Mouse (Mus musculus): ENCODE measurements around the gene Pgghg. TPM values are rescaled to one million over a fixed set of nuclear protein-coding genes. Genes with fewer than 3 reads are reported as not detected.

Gene Pgghg
- polyA plus RNA-seq (2016; fragmentation: Nextera tagmentation; extraction: Ambion mirVana) = 13.7 and 13.9 TPM in 2 replicates

DNA sequence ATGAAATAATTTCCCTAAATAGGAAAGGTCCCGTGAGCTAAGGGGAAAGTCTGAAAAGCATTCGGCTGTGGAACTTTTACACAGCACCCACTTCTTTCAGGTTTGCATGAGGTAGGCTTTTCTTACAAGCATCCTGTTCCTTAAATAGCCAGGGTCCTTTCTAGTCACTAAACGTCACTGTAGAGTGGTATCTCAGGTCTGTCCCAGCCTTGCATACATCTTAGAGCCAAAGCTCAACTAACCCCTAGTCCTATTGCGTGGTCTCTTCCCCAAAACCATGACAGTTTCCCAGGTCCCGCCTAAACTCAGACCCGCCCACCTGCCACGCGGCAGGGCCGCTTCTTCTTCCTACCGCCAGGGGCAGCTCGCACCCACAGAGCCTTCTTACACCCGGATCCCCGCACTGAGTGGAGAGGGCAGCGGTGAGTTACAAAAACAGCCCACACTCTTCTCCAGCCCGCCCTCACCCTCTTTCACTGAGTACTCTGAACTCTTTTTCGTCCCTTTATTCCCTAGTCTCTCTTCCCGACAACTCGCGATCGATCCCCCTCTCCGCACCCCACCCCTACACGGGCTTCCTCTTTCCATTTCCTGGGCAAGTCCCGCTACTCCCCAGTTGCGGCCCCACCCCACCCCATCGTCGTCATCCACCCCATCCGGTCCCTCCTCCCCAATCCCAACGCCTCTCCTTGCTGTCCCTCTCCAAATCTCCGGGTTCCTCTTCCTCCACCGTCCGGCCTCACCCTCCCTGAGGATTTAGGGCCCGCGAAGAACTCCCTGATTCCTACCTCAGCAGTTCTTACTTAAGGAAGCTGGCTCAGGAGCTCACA, at the start of gene Pgghg:
Pgghg (plus strand) TSS at position 170 of the 830 bp plus-strand sequence.
- 2% methylated on average over 33 of the region's 33 CpGs for WGBS
- Histone ChIP-seq H3K9me3 (replicated peaks) (no peaks in the 10 kb centered on the region), H3K4me3 (peak within 1 kb of the TSS; percentile 58), H3K9ac (peak within 1 kb of the TSS; percentile 84), H3K4me2 (peak within 1 kb of the TSS; percentile 75), H3K4me1 (replicated peaks) (peaks cover 19% of the 10 kb centered on the region), H3K27me3 (replicated peaks) (peaks cover 8% of the 10 kb centered on the region), H3K36me3 (peaks cover 15% of the 10 kb centered on the region), H3K27ac (ENCODE audit: poor library complexity, severe bottlenecking) (peak within 1 kb of the TSS; percentile 76)
- peak; percentile 91 for ATAC-seq (ENCODE audit: insufficient number of reproducible peaks, low FRiP score)

DNA sequence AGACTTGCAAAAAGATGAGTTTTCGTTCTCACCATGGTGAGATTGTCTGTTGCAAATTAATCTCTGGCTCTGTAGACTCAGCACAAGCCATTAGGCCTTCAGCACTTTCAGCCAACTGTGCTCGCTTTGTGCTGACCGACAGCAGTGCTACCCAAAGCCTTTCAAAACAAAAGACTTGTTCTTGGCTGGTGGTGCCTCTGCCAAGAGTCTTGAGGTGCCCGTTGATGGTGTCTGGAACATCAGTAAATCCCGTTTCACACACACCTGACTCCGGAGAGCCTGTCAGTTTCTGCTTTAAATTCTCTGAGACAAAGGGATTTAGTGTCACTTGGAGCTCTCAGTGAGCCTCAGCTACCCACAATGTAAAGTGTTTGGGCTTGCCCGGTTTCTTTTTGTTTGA, 47.2 kb upstream of the Pgghg start:
- Histone ChIP-seq H3K4me1 (replicated peaks) (no peaks in the 10 kb centered on the region), H3K9ac (no peak overlapping the region), H3K9me3 (replicated peaks) (no peaks in the 10 kb centered on the region), H3K36me3 (peaks cover 77% of the 10 kb centered on the region), H3K4me2 (no peak overlapping the region), H3K27ac (ENCODE audit: poor library complexity, severe bottlenecking) (no peak overlapping the region), H3K27me3 (replicated peaks) (no peaks in the 10 kb centered on the region), H3K4me3 (no peak overlapping the region)
- 93% methylated on average over 7 of the region's 7 CpGs for WGBS
- ATAC-seq (ENCODE audit: insufficient number of reproducible peaks, low FRiP score) = no peak

DNA sequence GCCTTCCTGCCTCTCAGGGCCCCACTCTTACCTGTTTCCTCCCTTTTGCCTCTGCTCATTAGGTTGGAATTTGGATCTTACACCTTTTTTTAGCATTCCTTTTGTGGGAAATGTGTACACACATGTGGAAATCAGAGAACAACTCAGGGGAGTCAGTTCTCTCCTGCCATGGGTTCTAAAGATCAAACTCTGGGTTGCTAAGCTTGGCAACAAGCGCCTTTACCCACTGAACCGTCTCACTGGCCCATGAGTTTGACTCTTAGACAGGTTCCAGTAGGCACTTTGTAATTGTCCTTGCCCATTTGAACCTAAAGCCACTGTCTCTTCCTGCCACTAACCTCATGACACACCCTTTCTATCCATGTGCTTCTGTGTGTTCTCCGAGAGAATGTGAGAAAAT, 46.6 kb upstream of the Pgghg start:
- Histone ChIP-seq H3K4me3 (no peak overlapping the region), H3K36me3 (peaks cover 75% of the 10 kb centered on the region), H3K27ac (ENCODE audit: poor library complexity, severe bottlenecking) (no peak overlapping the region), H3K27me3 (replicated peaks) (no peaks in the 10 kb centered on the region), H3K9me3 (replicated peaks) (no peaks in the 10 kb centered on the region), H3K9ac (no peak overlapping the region), H3K4me1 (replicated peaks) (peaks cover 5% of the 10 kb centered on the region; the same call in 1 of the 2 replicates), H3K4me2 (no peak overlapping the region)
- ATAC-seq (ENCODE audit: insufficient number of reproducible peaks, low FRiP score) = no peak
- 94% methylated on average over 3 of the region's 3 CpGs for WGBS

DNA sequence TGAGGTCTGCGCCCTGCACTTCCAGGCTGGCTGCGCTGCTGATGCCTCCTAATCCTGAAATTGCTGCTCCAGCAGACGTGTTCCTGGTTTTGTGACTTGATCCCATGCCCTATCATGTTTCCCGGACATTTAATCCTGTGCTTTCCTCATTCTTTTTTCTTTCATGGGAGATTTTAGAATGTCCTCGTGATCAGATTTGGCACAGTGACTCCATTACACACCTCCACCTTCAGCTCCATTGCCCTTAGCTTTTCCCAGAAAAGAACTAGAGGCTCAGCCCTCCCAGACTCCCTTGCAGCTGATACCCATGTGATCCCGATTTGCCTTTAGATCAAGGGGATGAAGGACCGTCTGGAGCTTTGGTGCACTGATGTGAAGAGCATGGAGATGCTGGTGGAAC, 43.3 kb upstream of the Pgghg start:
- Histone ChIP-seq H3K4me1 (replicated peaks) (peaks cover 20% of the 10 kb centered on the region), H3K27me3 (replicated peaks) (no peaks in the 10 kb centered on the region), H3K9ac (no peak overlapping the region), H3K4me3 (no peak overlapping the region), H3K4me2 (no peak overlapping the region), H3K27ac (ENCODE audit: poor library complexity, severe bottlenecking) (no peak overlapping the region), H3K36me3 (peaks cover 55% of the 10 kb centered on the region), H3K9me3 (replicated peaks) (no peaks in the 10 kb centered on the region)
- no peak for ATAC-seq (ENCODE audit: insufficient number of reproducible peaks, low FRiP score)
- 88% methylated on average over 7 of the region's 7 CpGs for WGBS

DNA sequence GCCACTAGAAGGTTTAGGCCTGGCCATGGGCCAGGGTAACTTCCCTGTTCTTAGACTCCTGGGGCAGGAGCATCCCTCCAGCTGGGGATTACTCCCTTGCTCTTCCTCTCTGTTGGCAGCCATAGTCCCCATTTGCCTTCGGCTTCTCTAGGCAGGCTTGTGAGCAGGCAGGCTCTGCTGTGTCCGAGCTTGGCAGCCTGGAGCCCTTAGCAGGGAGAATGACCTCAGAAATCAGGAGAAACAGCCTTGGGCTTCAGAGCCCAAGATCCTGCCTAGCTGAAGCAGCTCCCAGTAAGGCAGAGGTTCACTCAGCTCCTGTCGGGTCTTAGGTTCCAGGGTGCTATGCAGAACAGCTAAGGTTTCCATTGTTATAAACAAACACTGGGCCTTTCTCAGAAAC, 42.1 kb upstream of the Pgghg start:
- H3K4me2 ChIP-seq = no peak overlapping the region
- H3K4me1 ChIP-seq (replicated peaks) = peaks cover 20% of the 10 kb centered on the region
- no peaks in the 10 kb centered on the region for H3K9me3 ChIP-seq (replicated peaks)
- H3K9ac ChIP-seq = no peak overlapping the region
- ATAC-seq (ENCODE audit: insufficient number of reproducible peaks, low FRiP score) = no peak
- 0 out of 2 replicates have a peak, but pooled peaks cover 1% of the 10 kb centered on the region for H3K27me3 ChIP-seq (replicated peaks)
- 67% methylated on average over 3 of the region's 3 CpGs for WGBS
- H3K36me3 ChIP-seq = peaks cover 45% of the 10 kb centered on the region
- H3K27ac ChIP-seq (ENCODE audit: poor library complexity, severe bottlenecking) = 0 out of 2 replicates have a peak overlapping the region, but pooled peaks have one; percentile 9
- H3K4me3 ChIP-seq = no peak overlapping the region

DNA sequence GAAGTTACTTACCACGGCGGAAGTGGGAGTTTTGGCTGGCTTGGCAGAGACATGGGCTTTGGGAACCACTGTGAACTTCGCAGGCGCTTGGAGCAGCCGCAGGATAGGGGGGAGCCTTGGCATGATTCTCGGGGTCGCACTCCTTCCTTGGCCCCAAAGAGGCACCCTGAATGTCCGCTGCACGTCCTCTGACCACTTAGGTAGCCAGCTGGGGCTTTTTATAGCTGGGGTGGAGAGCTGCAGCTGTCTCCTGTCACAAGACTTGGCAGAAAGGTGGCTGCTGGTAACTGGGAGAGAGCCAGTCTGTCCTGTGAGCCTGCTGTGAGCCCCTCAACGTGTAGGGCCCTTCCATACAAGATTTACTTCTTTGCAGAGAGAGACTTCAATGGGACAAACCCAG, 41.0 kb upstream of the Pgghg start, which contains the start of gene Cox8b:
Cox8b (minus strand) TSS at position 227 of the 400 bp plus-strand sequence.
- Histone ChIP-seq H3K36me3 (peaks cover 36% of the 10 kb centered on the region), H3K27me3 (replicated peaks) (0 out of 2 replicates have a peak, but pooled peaks cover 4% of the 10 kb centered on the region), H3K27ac (ENCODE audit: poor library complexity, severe bottlenecking) (peak within 1 kb of the TSS; percentile 71), H3K4me1 (replicated peaks) (peaks cover 20% of the 10 kb centered on the region), H3K4me2 (peak within 1 kb of the TSS; percentile 57), H3K4me3 (peak within 1 kb of the TSS; percentile 20), H3K9ac (peak within 1 kb of the TSS; percentile 52), H3K9me3 (replicated peaks) (no peaks in the 10 kb centered on the region)
- ATAC-seq (ENCODE audit: insufficient number of reproducible peaks, low FRiP score) = no peak
- 52% methylated on average over 10 of the region's 10 CpGs for WGBS

DNA sequence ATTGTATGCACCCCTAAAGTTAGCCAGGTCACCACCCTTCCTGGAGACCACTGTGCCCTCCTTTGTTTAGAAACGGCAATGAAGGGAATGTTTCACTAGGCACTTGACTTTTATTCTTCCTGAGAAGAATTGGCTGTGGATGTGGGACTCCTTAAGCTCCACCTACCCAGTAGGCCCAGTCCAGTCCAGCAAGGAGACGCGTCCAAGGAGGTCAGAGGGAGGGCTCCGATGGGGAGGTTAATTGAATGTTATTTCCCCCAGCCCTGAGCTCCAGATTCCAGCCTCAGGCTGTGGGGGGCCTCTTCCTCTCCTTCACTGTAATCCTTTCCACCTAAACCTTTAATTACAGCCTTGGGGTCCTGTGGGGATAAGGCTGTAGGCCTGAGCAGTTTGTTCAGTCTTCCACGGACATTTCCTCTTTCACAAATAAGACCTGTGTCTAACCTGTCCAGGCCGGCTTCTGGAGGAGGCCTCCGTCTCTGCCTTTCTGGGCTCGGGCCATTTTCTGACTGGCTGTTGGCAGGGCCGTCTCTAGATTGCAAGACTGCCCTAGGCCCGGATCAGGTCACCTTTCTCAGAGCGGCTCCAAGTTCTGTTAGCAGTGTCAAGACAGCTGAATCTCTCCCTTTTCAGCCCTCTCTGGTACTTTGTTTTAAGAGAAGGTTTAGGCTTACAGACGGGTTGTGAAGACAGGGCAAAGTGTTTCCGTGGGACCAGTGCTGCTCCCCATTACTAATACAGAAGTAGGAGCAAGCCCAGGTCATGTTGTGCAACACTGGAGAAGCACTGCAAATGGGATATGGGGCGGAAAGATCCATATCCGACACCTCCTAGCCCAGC, 38.9 kb upstream of the Pgghg start:
- no peak overlapping the region for H3K4me2 ChIP-seq
- H3K27ac ChIP-seq (ENCODE audit: poor library complexity, severe bottlenecking) = no peak overlapping the region
- no peak overlapping the region for H3K9ac ChIP-seq
- H3K36me3 ChIP-seq = peaks cover 21% of the 10 kb centered on the region
- WGBS = 81% methylated on average over 15 of the region's 15 CpGs
- no peaks in the 10 kb centered on the region for H3K9me3 ChIP-seq (replicated peaks)
- ATAC-seq (ENCODE audit: insufficient number of reproducible peaks, low FRiP score) = no peak
- 0 out of 2 replicates have a peak, but pooled peaks cover 4% of the 10 kb centered on the region for H3K27me3 ChIP-seq (replicated peaks)
- peaks cover 20% of the 10 kb centered on the region for H3K4me1 ChIP-seq (replicated peaks)
- no peak overlapping the region for H3K4me3 ChIP-seq

DNA sequence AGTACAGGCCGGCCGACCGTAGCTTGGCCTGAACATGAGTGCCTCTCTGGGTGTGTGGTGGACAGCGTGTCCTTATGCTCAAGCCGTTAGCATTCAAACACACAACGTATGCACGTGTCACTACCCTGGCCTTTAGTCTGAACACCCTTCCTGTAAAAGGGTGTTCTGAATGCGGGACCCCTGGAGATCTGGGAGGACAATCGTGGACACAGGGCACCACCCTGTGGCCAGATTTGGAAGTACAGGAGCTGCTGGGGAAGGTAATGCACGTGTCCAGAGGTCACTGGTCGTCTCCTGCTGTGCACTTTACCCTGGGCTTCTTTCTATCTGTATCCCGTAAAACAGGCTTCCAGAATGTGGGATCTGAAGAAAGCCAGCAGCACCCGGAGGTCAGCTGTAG, 38.0 kb upstream of the Pgghg start:
- peaks cover 20% of the 10 kb centered on the region for H3K4me1 ChIP-seq (replicated peaks)
- ATAC-seq (ENCODE audit: insufficient number of reproducible peaks, low FRiP score) = peak; percentile 34; the same call in 1 of the 2 replicates
- no peaks in the 10 kb centered on the region for H3K9me3 ChIP-seq (replicated peaks)
- 0 out of 2 replicates have a peak, but pooled peaks cover 4% of the 10 kb centered on the region for H3K27me3 ChIP-seq (replicated peaks)
- H3K4me2 ChIP-seq = no peak overlapping the region
- WGBS = 27% methylated on average over 13 of the region's 13 CpGs
- 0 out of 2 replicates have a peak overlapping the region, but pooled peaks have one; percentile 32 for H3K9ac ChIP-seq
- peaks cover 12% of the 10 kb centered on the region for H3K36me3 ChIP-seq
- H3K4me3 ChIP-seq = no peak overlapping the region
- H3K27ac ChIP-seq (ENCODE audit: poor library complexity, severe bottlenecking) = no peak overlapping the region

DNA sequence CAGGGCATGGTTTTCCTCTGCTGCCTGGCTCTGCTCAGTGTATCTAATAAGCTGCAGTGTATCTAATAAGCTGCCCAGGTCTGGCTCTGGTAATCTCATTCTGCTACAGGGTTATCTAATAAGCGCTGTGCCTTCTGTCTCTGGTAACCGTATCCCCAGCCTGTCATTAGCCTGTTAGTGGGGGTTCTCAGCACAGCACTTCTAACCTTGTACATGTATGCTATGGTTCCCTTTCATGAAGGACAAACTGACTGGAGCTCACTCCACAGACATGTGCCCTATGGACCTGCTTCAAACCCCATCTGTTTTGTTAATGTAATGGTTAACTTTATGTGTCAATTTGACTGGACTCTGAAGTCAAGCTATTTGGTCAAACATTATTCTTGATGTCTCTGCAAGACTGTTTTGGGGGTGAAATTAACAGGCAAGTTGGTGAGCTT, 35.5 kb upstream of the Pgghg start:
- H3K9me3 ChIP-seq (replicated peaks) = no peaks in the 10 kb centered on the region
- no peak for ATAC-seq (ENCODE audit: insufficient number of reproducible peaks, low FRiP score)
- H3K4me2 ChIP-seq = no peak overlapping the region
- peaks cover 5% of the 10 kb centered on the region; the same call in 1 of the 2 replicates for H3K4me1 ChIP-seq (replicated peaks)
- H3K27me3 ChIP-seq (replicated peaks) = 0 out of 2 replicates have a peak, but pooled peaks cover 4% of the 10 kb centered on the region
- no peak overlapping the region for H3K27ac ChIP-seq (ENCODE audit: poor library complexity, severe bottlenecking)
- no peak overlapping the region for H3K9ac ChIP-seq
- no peaks in the 10 kb centered on the region for H3K36me3 ChIP-seq
- H3K4me3 ChIP-seq = no peak overlapping the region
- 46% methylated on average over 2 of the region's 2 CpGs for WGBS

DNA sequence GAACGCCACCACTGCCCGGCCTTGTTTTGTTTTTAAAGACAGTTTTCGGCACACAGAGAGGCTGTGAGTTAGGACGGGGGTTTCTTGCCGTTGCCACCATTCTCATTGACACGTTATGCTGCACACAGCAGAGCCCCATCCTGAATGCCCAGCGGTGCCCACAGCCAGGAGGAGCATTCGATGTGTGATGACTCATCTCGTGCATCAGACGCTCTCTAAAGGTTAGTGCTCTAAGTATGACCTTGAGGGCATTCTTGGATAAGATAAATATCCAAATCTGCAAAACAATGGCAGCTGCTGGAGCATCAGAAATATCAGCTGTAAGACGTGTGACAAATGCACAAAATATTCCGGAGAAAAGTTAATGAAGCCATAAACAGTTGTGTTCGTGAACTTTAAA, 34.1 kb upstream of the Pgghg start:
- H3K4me2 ChIP-seq = no peak overlapping the region
- H3K27me3 ChIP-seq (replicated peaks) = 0 out of 2 replicates have a peak, but pooled peaks cover 7% of the 10 kb centered on the region
- H3K27ac ChIP-seq (ENCODE audit: poor library complexity, severe bottlenecking) = no peak overlapping the region
- H3K4me1 ChIP-seq (replicated peaks) = no peaks in the 10 kb centered on the region
- no peaks in the 10 kb centered on the region for H3K36me3 ChIP-seq
- WGBS = 75% methylated on average over 13 of the region's 13 CpGs
- ATAC-seq (ENCODE audit: insufficient number of reproducible peaks, low FRiP score) = no peak
- H3K4me3 ChIP-seq = no peak overlapping the region
- no peak overlapping the region for H3K9ac ChIP-seq
- H3K9me3 ChIP-seq (replicated peaks) = no peaks in the 10 kb centered on the region

DNA sequence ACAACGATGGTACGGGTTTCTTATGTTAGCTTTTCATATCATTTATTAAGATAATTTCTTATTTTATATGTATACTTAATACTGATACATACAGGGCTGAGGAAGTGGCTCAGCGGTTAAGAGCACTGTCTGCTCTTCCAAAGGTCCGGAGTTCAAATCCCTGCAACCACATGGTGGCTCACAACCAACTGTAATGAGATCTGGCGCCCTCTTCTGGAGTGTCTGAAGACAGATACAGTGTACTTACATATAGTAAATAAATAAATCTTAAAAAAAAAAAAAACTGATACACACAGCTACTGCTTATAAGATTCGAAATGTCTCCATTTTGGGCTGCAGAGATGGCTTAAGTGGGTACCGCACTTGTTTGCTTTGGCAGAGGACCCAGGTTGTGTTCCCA, 33.5 kb upstream of the Pgghg start:
- no peak overlapping the region for H3K9ac ChIP-seq
- 77% methylated on average over 7 of the region's 7 CpGs for WGBS
- no peak overlapping the region for H3K27ac ChIP-seq (ENCODE audit: poor library complexity, severe bottlenecking)
- no peaks in the 10 kb centered on the region for H3K4me1 ChIP-seq (replicated peaks)
- ATAC-seq (ENCODE audit: insufficient number of reproducible peaks, low FRiP score) = no peak
- H3K27me3 ChIP-seq (replicated peaks) = 0 out of 2 replicates have a peak, but pooled peaks cover 11% of the 10 kb centered on the region
- H3K4me2 ChIP-seq = no peak overlapping the region
- H3K4me3 ChIP-seq = no peak overlapping the region
- H3K9me3 ChIP-seq (replicated peaks) = no peaks in the 10 kb centered on the region
- no peaks in the 10 kb centered on the region for H3K36me3 ChIP-seq
